Mouse (Mus musculus): ENCODE measurements at regions not wholly inside any gene's neighbourhood (a gene's known extent, or its start where the extent isn't known, plus 50 kb on each side); places are given as distances from the start of the nearest gene placed in this dataset.

DNA sequence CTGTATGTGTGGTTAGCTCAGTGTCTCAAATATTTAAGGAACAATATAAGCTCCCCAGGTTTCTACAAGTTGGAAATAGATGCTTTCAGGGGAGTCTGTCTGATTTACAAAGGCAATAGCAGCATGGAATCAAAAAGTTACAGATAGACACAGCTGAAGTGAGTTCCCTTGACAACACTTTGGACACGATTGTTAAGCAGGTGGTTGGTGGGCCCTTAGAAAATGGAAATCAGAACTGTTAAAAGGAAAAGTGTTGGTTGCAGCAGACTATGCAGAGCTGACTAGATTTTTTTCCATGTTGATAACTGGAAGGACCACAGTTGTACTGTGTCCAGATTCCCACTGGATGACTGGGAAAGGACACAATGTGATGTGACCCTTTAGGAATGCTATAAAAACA is 536.6 kb upstream of the Arid1b start:
- ATAC-seq (ENCODE audit: low FRiP score, low TSS enrichment) (no peak), DNase-seq (ENCODE audit: low spot score) (no peak)
- Histone ChIP-seq H3K9me3 (ENCODE audit: control insufficient read depth, low read length) (no peaks in the 10 kb centered on the region), H3K27me3 (ENCODE audit: control insufficient read depth, insufficient read depth, low read length) (no peaks in the 10 kb centered on the region), H3K36me3 (ENCODE audit: control insufficient read depth, insufficient read depth, low read length) (no peaks in the 10 kb centered on the region), H3K4me1 (replicated peaks; ENCODE audit: control insufficient read depth, insufficient read depth) (no peaks in the 10 kb centered on the region), H3K4me2 (replicated peaks; ENCODE audit: low read depth) (no peak overlapping the region), H3K9ac (ENCODE audit: low read length) (no peak overlapping the region), H3K27ac (replicated peaks) (no peak overlapping the region), H3K4me3 (ENCODE audit: low read depth, low read length) (no peak overlapping the region)
- WGBS = 77% methylated on average over 1 of the region's 1 CpGs
- TF ChIP-seq CTCF (IDR thresholded peaks at IDR 0.05; ENCODE audit: low read depth) = no peak
- TF ChIP-seq EP300 (optimal IDR thresholded peaks at IDR 0.05) = no peak

DNA sequence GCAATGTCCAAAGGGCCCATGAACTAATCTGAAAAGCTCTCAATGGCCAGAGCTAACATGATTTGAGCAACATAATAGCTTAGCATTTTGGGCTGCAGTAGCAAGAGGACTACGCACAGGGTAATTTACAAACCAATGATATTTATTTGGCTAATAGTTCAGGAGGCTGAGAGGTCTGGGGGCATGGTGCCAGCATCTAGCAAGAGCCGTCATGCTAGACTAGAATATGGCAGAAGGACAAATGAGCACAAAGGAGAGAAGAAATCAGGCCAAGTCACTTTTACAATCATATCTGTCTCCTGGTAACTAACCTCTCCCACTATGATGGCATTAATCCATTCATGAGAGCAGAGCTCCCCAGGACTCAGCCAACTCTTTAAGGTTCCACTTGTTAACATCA is 532.6 kb upstream of the Arid1b start:
- no peaks in the 10 kb centered on the region for H3K27me3 ChIP-seq (ENCODE audit: control insufficient read depth, insufficient read depth, low read length)
- H3K9me3 ChIP-seq (ENCODE audit: control insufficient read depth, low read length) = no peaks in the 10 kb centered on the region
- TF ChIP-seq CTCF (IDR thresholded peaks at IDR 0.05; ENCODE audit: low read depth) = no peak
- no peak for TF ChIP-seq EP300 (optimal IDR thresholded peaks at IDR 0.05)
- WGBS = 53% methylated on average over 2 of the region's 2 CpGs
- no peak overlapping the region for H3K4me3 ChIP-seq (ENCODE audit: low read depth, low read length)
- ATAC-seq (ENCODE audit: low FRiP score, low TSS enrichment) (no peak), DNase-seq (ENCODE audit: low spot score) (no peak)
- no peak overlapping the region for H3K4me2 ChIP-seq (replicated peaks; ENCODE audit: low read depth)
- no peaks in the 10 kb centered on the region for H3K36me3 ChIP-seq (ENCODE audit: control insufficient read depth, insufficient read depth, low read length)
- H3K4me1 ChIP-seq (replicated peaks; ENCODE audit: control insufficient read depth, insufficient read depth) = no peaks in the 10 kb centered on the region
- H3K27ac ChIP-seq (replicated peaks) = no peak overlapping the region
- H3K9ac ChIP-seq (ENCODE audit: low read length) = no peak overlapping the region

DNA sequence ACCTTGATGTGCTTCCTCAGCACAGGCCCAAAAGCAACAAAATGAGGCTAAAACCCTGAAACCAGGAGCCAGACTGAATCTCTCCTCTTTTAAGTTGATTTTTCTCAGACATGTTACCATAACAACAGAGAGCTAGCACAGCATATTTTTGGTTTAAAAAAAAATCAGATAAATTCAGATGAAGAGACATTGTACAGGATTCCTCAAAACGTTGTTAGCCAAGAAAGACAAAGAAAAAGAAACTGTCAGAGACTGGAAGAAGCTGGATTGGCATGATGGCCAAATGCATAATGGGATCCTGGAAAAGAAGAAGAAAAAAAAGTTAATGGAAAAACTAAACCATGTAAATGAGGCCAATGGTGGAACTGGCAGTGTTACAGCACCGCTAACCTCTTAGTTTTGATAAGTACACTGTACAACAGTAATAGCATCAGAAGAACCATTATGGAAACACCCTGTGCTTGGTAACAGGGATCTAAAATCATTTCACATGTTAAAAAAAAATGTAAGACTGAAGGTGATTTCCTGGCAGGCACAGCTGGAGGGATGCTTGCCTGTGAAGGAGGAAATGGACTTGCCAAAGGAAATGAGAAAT is 529.7 kb upstream of the Arid1b start:
- no peak overlapping the region for H3K4me2 ChIP-seq (replicated peaks; ENCODE audit: low read depth)
- no peaks in the 10 kb centered on the region for H3K36me3 ChIP-seq (ENCODE audit: control insufficient read depth, insufficient read depth, low read length)
- H3K9me3 ChIP-seq (ENCODE audit: control insufficient read depth, low read length) = no peaks in the 10 kb centered on the region
- no peak overlapping the region for H3K4me3 ChIP-seq (ENCODE audit: low read depth, low read length)
- H3K4me1 ChIP-seq (replicated peaks; ENCODE audit: control insufficient read depth, insufficient read depth) = no peaks in the 10 kb centered on the region
- no peaks in the 10 kb centered on the region for H3K27me3 ChIP-seq (ENCODE audit: control insufficient read depth, insufficient read depth, low read length)
- DNase-seq (ENCODE audit: low spot score) (no peak), ATAC-seq (ENCODE audit: low FRiP score, low TSS enrichment) (no peak)
- 47% methylated on average over 2 of the region's 2 CpGs for WGBS
- no peak overlapping the region for H3K9ac ChIP-seq (ENCODE audit: low read length)
- TF ChIP-seq CTCF (IDR thresholded peaks at IDR 0.05; ENCODE audit: low read depth) = no peak
- TF ChIP-seq EP300 (optimal IDR thresholded peaks at IDR 0.05) = no peak
- no peak overlapping the region for H3K27ac ChIP-seq (replicated peaks)

DNA sequence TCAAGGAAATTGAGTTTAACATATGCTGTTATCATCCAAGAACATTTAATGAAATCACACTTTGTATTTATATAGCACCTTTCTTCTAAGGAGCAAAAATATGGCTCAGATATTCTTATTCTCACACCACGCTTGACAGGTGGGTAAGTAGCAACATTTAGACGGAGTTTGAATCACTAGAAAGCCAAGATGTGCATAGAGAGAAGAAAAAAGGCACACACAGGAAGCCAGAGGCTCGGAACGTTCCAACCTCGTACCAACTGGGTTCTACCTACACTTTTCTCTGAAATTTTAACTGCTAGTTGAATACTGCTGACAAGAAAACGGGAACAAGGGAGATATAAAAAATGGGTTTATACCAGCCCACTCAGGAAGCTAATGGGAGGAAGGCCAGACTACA is 528.4 kb upstream of the Arid1b start:
- Histone ChIP-seq H3K27me3 (ENCODE audit: control insufficient read depth, insufficient read depth, low read length) (no peaks in the 10 kb centered on the region), H3K36me3 (ENCODE audit: control insufficient read depth, insufficient read depth, low read length) (no peaks in the 10 kb centered on the region), H3K4me3 (ENCODE audit: low read depth, low read length) (no peak overlapping the region), H3K4me1 (replicated peaks; ENCODE audit: control insufficient read depth, insufficient read depth) (no peaks in the 10 kb centered on the region), H3K4me2 (replicated peaks; ENCODE audit: low read depth) (no peak overlapping the region), H3K9ac (ENCODE audit: low read length) (no peak overlapping the region), H3K9me3 (ENCODE audit: control insufficient read depth, low read length) (no peaks in the 10 kb centered on the region), H3K27ac (replicated peaks) (no peak overlapping the region)
- no peak for TF ChIP-seq EP300 (optimal IDR thresholded peaks at IDR 0.05)
- WGBS = 87% methylated on average over 6 of the region's 6 CpGs
- no peak for DNase-seq (ENCODE audit: low spot score)
- ATAC-seq (ENCODE audit: low FRiP score, low TSS enrichment) = no peak

DNA sequence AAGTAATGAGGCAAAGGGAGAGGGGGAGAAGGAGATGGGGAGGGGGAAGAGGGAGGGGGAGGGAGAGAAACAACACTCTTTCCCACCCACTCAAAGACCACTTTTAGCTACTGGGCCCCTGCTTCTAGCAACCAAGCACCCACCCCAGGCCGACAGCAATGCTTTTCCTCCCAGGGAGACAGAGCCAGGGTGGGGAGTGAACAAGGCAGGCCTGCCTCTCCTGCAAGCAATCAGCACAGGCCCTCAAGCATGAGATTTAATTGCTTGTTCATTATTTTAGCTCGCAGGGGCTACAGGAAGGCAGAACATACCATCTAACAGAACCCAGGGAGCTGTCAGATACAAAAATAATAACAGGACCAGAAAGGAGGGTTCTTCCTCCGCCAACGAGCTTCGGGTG is 521.7 kb upstream of the Arid1b start:
- no peaks in the 10 kb centered on the region for H3K9me3 ChIP-seq (ENCODE audit: control insufficient read depth, low read length)
- no peak overlapping the region for H3K4me2 ChIP-seq (replicated peaks; ENCODE audit: low read depth)
- H3K27ac ChIP-seq (replicated peaks) = no peak overlapping the region
- H3K36me3 ChIP-seq (ENCODE audit: control insufficient read depth, insufficient read depth, low read length) = no peaks in the 10 kb centered on the region
- WGBS = 75% methylated on average over 5 of the region's 5 CpGs
- TF ChIP-seq CTCF (IDR thresholded peaks at IDR 0.05; ENCODE audit: low read depth) = no peak
- no peak for TF ChIP-seq EP300 (optimal IDR thresholded peaks at IDR 0.05)
- H3K4me1 ChIP-seq (replicated peaks; ENCODE audit: control insufficient read depth, insufficient read depth) = no peaks in the 10 kb centered on the region
- ATAC-seq (ENCODE audit: low FRiP score, low TSS enrichment) = no peak
- DNase-seq (ENCODE audit: low spot score) = no peak
- H3K27me3 ChIP-seq (ENCODE audit: control insufficient read depth, insufficient read depth, low read length) = no peaks in the 10 kb centered on the region
- no peak overlapping the region for H3K4me3 ChIP-seq (ENCODE audit: low read depth, low read length)
- no peak overlapping the region for H3K9ac ChIP-seq (ENCODE audit: low read length)

DNA sequence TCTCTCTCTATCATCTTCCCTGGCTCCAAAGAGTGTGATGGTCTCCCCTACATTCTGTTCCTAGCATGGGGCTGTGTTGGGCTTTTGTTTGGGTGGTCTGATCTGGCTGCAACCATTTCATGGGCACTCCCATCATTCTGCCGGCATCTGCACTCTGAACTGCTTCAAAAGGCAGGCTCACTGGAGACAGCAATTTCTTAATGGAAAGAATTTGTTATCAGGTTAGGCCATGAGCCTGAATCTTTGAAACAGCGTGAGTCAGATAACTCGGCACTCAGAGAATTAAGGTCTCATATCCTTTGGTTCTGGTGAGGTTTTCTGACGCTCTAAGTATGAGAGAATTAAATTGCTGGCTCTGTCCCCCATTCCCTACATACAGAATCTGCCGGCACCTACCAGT is 519.8 kb upstream of the Arid1b start:
- TF ChIP-seq CTCF (IDR thresholded peaks at IDR 0.05; ENCODE audit: low read depth) (no peak), EP300 (optimal IDR thresholded peaks at IDR 0.05) (no peak)
- no peaks in the 10 kb centered on the region for H3K27me3 ChIP-seq (ENCODE audit: control insufficient read depth, insufficient read depth, low read length)
- ATAC-seq (ENCODE audit: low FRiP score, low TSS enrichment) = no peak
- H3K9me3 ChIP-seq (ENCODE audit: control insufficient read depth, low read length) = no peaks in the 10 kb centered on the region
- no peaks in the 10 kb centered on the region for H3K4me1 ChIP-seq (replicated peaks; ENCODE audit: control insufficient read depth, insufficient read depth)
- no peak overlapping the region for H3K4me2 ChIP-seq (replicated peaks; ENCODE audit: low read depth)
- H3K27ac ChIP-seq (replicated peaks) = no peak overlapping the region
- WGBS = 82% methylated on average over 5 of the region's 5 CpGs
- DNase-seq (ENCODE audit: low spot score) = no peak
- H3K4me3 ChIP-seq (ENCODE audit: low read depth, low read length) = no peak overlapping the region
- H3K9ac ChIP-seq (ENCODE audit: low read length) = no peak overlapping the region
- H3K36me3 ChIP-seq (ENCODE audit: control insufficient read depth, insufficient read depth, low read length) = no peaks in the 10 kb centered on the region
